Mouse (Mus musculus) MEL (cell line): ENCODE measurements at regions not wholly inside any gene's neighbourhood (a gene's known extent, or its start where the extent isn't known, plus 50 kb on each side); places are given as distances from the start of the nearest gene placed in this dataset.

Experiments
- DNase-seq: peaks from one replicate; pipeline ENCODE4 v3.0.0; 2011; ENCODE audit warnings: low read depth, low spot score
- H3K27ac ChIP-seq: 2 replicates; pipeline ENCODE4 v1.5.1; 2012; ENCODE audit warnings: low read depth, mild to moderate bottlenecking, control low read depth, low read length, moderate library complexity; ENCODE audit not compliant: control insufficient read depth
- H3K27me3 ChIP-seq, 2 experiments: fragments of 150-350 bp in 1 of 2; sonication (generic) in 1 of 2; 2 replicates each; pipeline ENCODE4 v1.6.1; 2012; ENCODE audit warnings: low read length in 2 of 2, mild to moderate bottlenecking in 2 of 2, improper control_type of control experiment in 1 of 2, moderate library complexity in 1 of 2; ENCODE audit not compliant: insufficient read depth in 2 of 2, control insufficient read depth in 1 of 2
- H3K36me3 ChIP-seq, 2 experiments: 2 replicates each; pipeline ENCODE4 v1.6.1; 2012 to 2014; ENCODE audit warnings: low read length in 2 of 2, improper control_type of control experiment in 1 of 2, inconsistent platforms in 1 of 2, mild to moderate bottlenecking in 1 of 2; ENCODE audit not compliant: insufficient read depth in 2 of 2, control insufficient read depth in 1 of 2
- H3K4me1 ChIP-seq, 2 experiments: fragments of 150-350 bp in 1 of 2; sonication (generic) in 1 of 2; 2 replicates each; pipeline ENCODE4 v1.6.1; 2012; ENCODE audit warnings: low read length in 2 of 2, improper control_type of control experiment in 1 of 2, mild to moderate bottlenecking in 1 of 2; ENCODE audit not compliant: insufficient read depth in 2 of 2, control insufficient read depth in 1 of 2
- H3K4me3 ChIP-seq, 2 experiments: fragments of 150-350 bp in 1 of 2; sonication (generic) in 1 of 2; 2 replicates each; pipeline ENCODE4 v1.5.1; 2012; ENCODE audit warnings: low read depth in 2 of 2, low read length in 2 of 2, mild to moderate bottlenecking in 2 of 2, moderate library complexity in 2 of 2, control low read depth in 1 of 2, improper control_type of control experiment in 1 of 2; ENCODE audit not compliant: control insufficient read depth in 1 of 2, insufficient read depth in 1 of 2
- H3K79me2 ChIP-seq: 2 replicates; pipeline ENCODE4 v1.6.1; 2012; ENCODE audit warnings: mild to moderate bottlenecking, low read length, moderate library complexity; ENCODE audit not compliant: control insufficient read depth, poor library complexity, insufficient read depth
- H3K9ac ChIP-seq: 2 replicates; pipeline ENCODE4 v1.6.1; 2012; ENCODE audit warnings: low read depth, mild to moderate bottlenecking, control low read depth, low read length, moderate library complexity; ENCODE audit not compliant: control insufficient read depth, poor library complexity, severe bottlenecking
- H3K9me3 ChIP-seq: fragments of 150-350 bp; sonication (generic); replicated peaks from 2 replicates; pipeline ENCODE4 v1.6.1; 2012; ENCODE audit warnings: mild to moderate bottlenecking, low read length, improper control_type of control experiment, moderate library complexity; ENCODE audit not compliant: insufficient read depth
- CHD2 ChIP-seq: IDR thresholded peaks from 2 replicates; pipeline ENCODE4 v1.6.1; 2011; ENCODE audit warnings: low read length, improper control_type of control experiment
- GABPA ChIP-seq: IDR thresholded peaks from 2 replicates; pipeline ENCODE4 v1.6.1; 2012; ENCODE audit warnings: low read depth, mild to moderate bottlenecking, inconsistent platforms, low read length, improper control_type of control experiment, moderate library complexity
- GATA1 ChIP-seq: IDR thresholded peaks from 2 replicates; pipeline ENCODE4 v1.6.1; 2011; ENCODE audit warnings: low read depth, low read length, improper control_type of control experiment
- HCFC1 ChIP-seq: IDR thresholded peaks from 2 replicates; pipeline ENCODE4 v1.6.1; 2012; ENCODE audit warnings: low read depth, mild to moderate bottlenecking, inconsistent platforms, low read length, improper control_type of control experiment, moderate library complexity
- JUND ChIP-seq: IDR thresholded peaks from 2 replicates; pipeline ENCODE4 v1.6.1; 2011; ENCODE audit warnings: low read depth, mild to moderate bottlenecking, improper control_type of control experiment, low read length
- MAZ ChIP-seq: IDR thresholded peaks from 2 replicates; pipeline ENCODE4 v1.6.1; 2012; ENCODE audit warnings: low read depth, mild to moderate bottlenecking, inconsistent platforms, low read length, improper control_type of control experiment
- MYC ChIP-seq: IDR thresholded peaks from 2 replicates; pipeline ENCODE4 v1.6.1; 2011; ENCODE audit warnings: low read depth, mild to moderate bottlenecking, low read length, improper control_type of control experiment, moderate library complexity
- NELFE ChIP-seq: IDR thresholded peaks from 2 replicates; pipeline ENCODE4 v1.6.1; 2011; ENCODE audit warnings: low read depth, low read length, improper control_type of control experiment
- POLR2AphosphoS5 ChIP-seq: IDR thresholded peaks from 2 replicates; pipeline ENCODE4 v1.6.1; 2012; ENCODE audit warnings: low read depth, borderline replicate concordance, mild to moderate bottlenecking, inconsistent platforms, low read length, moderate library complexity, mixed read lengths
- SMC3 ChIP-seq: IDR thresholded peaks from 2 replicates; pipeline ENCODE4 v1.6.1; 2011; ENCODE audit warnings: low read depth, low read length, improper control_type of control experiment
- UBTF ChIP-seq: IDR thresholded peaks from 2 replicates; pipeline ENCODE4 v1.6.1; 2012; ENCODE audit warnings: low read depth, mild to moderate bottlenecking, inconsistent platforms, low read length, improper control_type of control experiment, moderate library complexity, borderline replicate concordance; ENCODE audit not compliant: insufficient read depth
- ZKSCAN1 ChIP-seq: IDR thresholded peaks from 2 replicates; pipeline ENCODE4 v1.6.1; 2012; ENCODE audit warnings: low read depth, mild to moderate bottlenecking, inconsistent platforms, low read length, improper control_type of control experiment, moderate library complexity

DNA sequence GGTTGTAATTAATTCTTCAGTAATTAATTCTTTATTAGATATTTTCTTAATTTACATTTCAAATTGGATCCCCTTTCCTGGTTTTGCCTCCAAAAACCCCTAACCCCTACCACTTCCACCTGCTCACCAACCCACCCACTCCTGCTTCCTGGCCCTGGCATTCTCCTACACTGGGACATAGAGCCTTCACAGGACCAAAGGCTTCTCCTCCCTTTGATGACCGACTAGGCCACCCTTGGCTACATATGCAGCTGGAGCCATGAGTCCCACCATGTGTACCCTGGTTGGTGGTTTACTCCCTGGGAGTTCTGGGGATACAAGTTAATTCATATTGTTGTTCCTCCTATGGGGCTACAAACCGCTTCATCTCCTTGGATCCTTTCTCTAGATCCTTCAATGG, 1477.0 kb downstream of the Hace1 start:
- Histone ChIP-seq H3K4me3 (no peak overlapping the region), H3K9me3 (no peaks in the 10 kb centered on the region), H3K9ac (no peak overlapping the region), H3K27me3 (no peaks in the 10 kb centered on the region), H3K27ac (no peak overlapping the region), H3K4me1 (no peaks in the 10 kb centered on the region), H3K36me3 (no peaks in the 10 kb centered on the region), H3K79me2 (no peaks in the 10 kb centered on the region)
- TF ChIP-seq SMC3 (no peak), JUND (no peak), GATA1 (no peak), GABPA (no peak), ZKSCAN1 (no peak), UBTF (no peak), HCFC1 (no peak), POLR2AphosphoS5 (no peak), MYC (no peak), MAZ (no peak), CHD2 (no peak), NELFE (no peak)
- no peak for DNase-seq

DNA sequence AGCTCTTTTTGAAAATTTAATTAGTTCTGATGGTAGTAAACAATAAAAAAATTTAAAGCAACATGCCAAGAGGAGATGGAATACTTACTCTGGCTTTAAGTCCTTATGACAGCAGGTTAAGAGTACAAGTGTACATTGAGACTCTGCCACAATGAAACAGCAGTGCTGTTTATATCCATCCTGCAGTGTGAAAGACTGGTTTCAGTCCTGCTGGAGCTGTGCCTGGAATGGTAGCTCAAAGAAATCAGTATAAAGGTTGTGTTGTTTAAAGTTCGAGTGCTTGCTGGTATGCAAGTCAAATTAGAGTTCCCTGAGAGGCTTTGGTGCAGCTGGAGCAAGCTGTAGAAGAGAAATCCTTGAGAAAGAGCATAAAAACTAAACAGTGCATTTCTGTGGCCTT, 1524.9 kb downstream of the Hace1 start:
- Histone ChIP-seq H3K36me3 (no peaks in the 10 kb centered on the region), H3K27ac (no peak overlapping the region), H3K79me2 (no peaks in the 10 kb centered on the region), H3K4me1 (no peaks in the 10 kb centered on the region), H3K9ac (no peak overlapping the region), H3K4me3 (no peak overlapping the region), H3K27me3 (no peaks in the 10 kb centered on the region), H3K9me3 (no peaks in the 10 kb centered on the region)
- no peak for DNase-seq
- no peak for TF ChIP-seq MYC
